Mouse (Mus musculus): ENCODE results near the gene Klk10. TPM values are rescaled to one million over a fixed set of nuclear protein-coding genes. Genes with fewer than 3 reads are reported as not detected.

The Klk10 gene
- not detected in 3 replicates for total RNA-seq (2017)

GRCm38 (mm10) chr7:43780746-43781145 lies at the start of gene Klk10:
Gene Klk10 (plus strand): TSS chr7:43781035.
- ATAC-seq (replicated peaks; ENCODE audit: insufficient number of reproducible peaks, low FRiP score, low TSS enrichment, poor library complexity, severe bottlenecking) = no peak

- ATAC-seq (replicated peaks; ENCODE audit: insufficient number of reproducible peaks, low FRiP score, low TSS enrichment, poor library complexity, severe bottlenecking) = peak; percentile 63
Measured at GRCm38 (mm10) chr7:43747788-43748187, 33.0 kb upstream of the Klk10 start.

GRCm38 (mm10) chr7:43752806-43753205 lies 28.0 kb upstream of the Klk10 start:
- no peak for ATAC-seq (replicated peaks; ENCODE audit: insufficient number of reproducible peaks, low FRiP score, low TSS enrichment, poor library complexity, severe bottlenecking)

GRCm38 (mm10) chr7:43766484-43766883 lies 14.4 kb upstream of the Klk10 start:
- ATAC-seq (replicated peaks; ENCODE audit: insufficient number of reproducible peaks, low FRiP score, low TSS enrichment, poor library complexity, severe bottlenecking) = no peak

GRCm38 (mm10) chr7:43768597-43768996 lies 12.2 kb upstream of the Klk10 start, which contains the start of gene Klk12:
Gene Klk12 (plus strand): TSS chr7:43768897.
- ATAC-seq (replicated peaks; ENCODE audit: insufficient number of reproducible peaks, low FRiP score, low TSS enrichment, poor library complexity, severe bottlenecking) = no peak

GRCm38 (mm10) chr7:43769636-43770035 lies 11.2 kb upstream of the Klk10 start:
- ATAC-seq (replicated peaks; ENCODE audit: insufficient number of reproducible peaks, low FRiP score, low TSS enrichment, poor library complexity, severe bottlenecking) = no peak

- ATAC-seq (replicated peaks; ENCODE audit: insufficient number of reproducible peaks, low FRiP score, low TSS enrichment, poor library complexity, severe bottlenecking) = no peak
Measured at GRCm38 (mm10) chr7:43770701-43771100, 10.1 kb upstream of the Klk10 start.

- ATAC-seq (replicated peaks; ENCODE audit: insufficient number of reproducible peaks, low FRiP score, low TSS enrichment, poor library complexity, severe bottlenecking) = no peak
Measured at GRCm38 (mm10) chr7:43771916-43772315, 8.9 kb upstream of the Klk10 start.

GRCm38 (mm10) chr7:43772901-43773300 lies 7.9 kb upstream of the Klk10 start:
- ATAC-seq (replicated peaks; ENCODE audit: insufficient number of reproducible peaks, low FRiP score, low TSS enrichment, poor library complexity, severe bottlenecking) = no peak

GRCm38 (mm10) chr7:43774364-43774763 lies 6.5 kb upstream of the Klk10 start, which contains the start of gene Klk11:
Gene Klk11 (plus strand): TSS chr7:43774604.
- no peak for ATAC-seq (replicated peaks; ENCODE audit: insufficient number of reproducible peaks, low FRiP score, low TSS enrichment, poor library complexity, severe bottlenecking)

GRCm38 (mm10) chr7:43774802-43775201 lies 6.0 kb upstream of the Klk10 start:
- no peak for ATAC-seq (replicated peaks; ENCODE audit: insufficient number of reproducible peaks, low FRiP score, low TSS enrichment, poor library complexity, severe bottlenecking)

GRCm38 (mm10) chr7:43775311-43776057 lies 5.4 kb upstream of the Klk10 start:
- no peak for ATAC-seq (replicated peaks; ENCODE audit: insufficient number of reproducible peaks, low FRiP score, low TSS enrichment, poor library complexity, severe bottlenecking)

- ATAC-seq (replicated peaks; ENCODE audit: insufficient number of reproducible peaks, low FRiP score, low TSS enrichment, poor library complexity, severe bottlenecking) = no peak
Measured at GRCm38 (mm10) chr7:43776506-43776905, 4.3 kb upstream of the Klk10 start.

- no peak for ATAC-seq (replicated peaks; ENCODE audit: insufficient number of reproducible peaks, low FRiP score, low TSS enrichment, poor library complexity, severe bottlenecking)
Measured at GRCm38 (mm10) chr7:43777423-43777822, 3.4 kb upstream of the Klk10 start.

GRCm38 (mm10) chr7:43778176-43778970 lies 2.5 kb upstream of the Klk10 start:
- ATAC-seq (replicated peaks; ENCODE audit: insufficient number of reproducible peaks, low FRiP score, low TSS enrichment, poor library complexity, severe bottlenecking) = no peak

GRCm38 (mm10) chr7:43780241-43780640 lies 594 bp upstream of the Klk10 start:
- no peak for ATAC-seq (replicated peaks; ENCODE audit: insufficient number of reproducible peaks, low FRiP score, low TSS enrichment, poor library complexity, severe bottlenecking)

GRCm38 (mm10) chr7:43781541-43781940 lies 706 bp downstream of the Klk10 start:
- ATAC-seq (replicated peaks; ENCODE audit: insufficient number of reproducible peaks, low FRiP score, low TSS enrichment, poor library complexity, severe bottlenecking) = no peak

GRCm38 (mm10) chr7:43782275-43783265 lies 1.7 kb downstream of the Klk10 start:
- peak; percentile 69; the same call in 1 of the 2 replicates for ATAC-seq (replicated peaks; ENCODE audit: insufficient number of reproducible peaks, low FRiP score, low TSS enrichment, poor library complexity, severe bottlenecking)

- no peak for ATAC-seq (replicated peaks; ENCODE audit: insufficient number of reproducible peaks, low FRiP score, low TSS enrichment, poor library complexity, severe bottlenecking)
Measured at GRCm38 (mm10) chr7:43785286-43785685, 4.5 kb downstream of the Klk10 start.

All from monocyte, adult 5-6 weeks (primary cell).